Comparison of ENCODE assay signal across 10 mouse cellular contexts in the genomic region with DNA sequence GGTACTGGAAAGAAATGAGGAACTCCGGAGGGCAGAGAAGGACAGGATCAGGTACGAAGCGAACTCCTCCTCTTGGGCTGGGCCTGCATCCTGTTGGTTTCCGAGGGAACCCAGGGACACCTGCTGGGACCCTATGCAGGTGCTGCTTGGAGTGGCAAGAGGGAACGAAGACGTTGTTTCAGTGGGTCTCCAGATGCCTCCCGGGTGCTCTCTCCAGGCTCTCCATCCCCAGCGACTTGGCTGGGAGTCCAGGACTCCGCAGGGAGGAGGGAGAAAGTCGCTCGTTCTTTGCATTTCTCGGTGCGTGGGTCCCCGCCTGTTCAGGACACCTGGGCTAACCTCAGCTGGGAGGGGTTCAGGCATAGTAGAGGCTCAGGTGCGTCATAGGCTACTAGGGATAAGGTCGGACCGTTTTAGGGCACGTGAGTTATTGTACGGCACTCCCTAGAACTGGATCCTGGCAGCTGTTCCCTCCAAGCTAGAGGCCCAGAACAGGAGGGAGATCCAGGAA. TPM values are rescaled to one million over a fixed set of nuclear protein-coding genes. Genes with fewer than 3 reads are reported as not detected.
DNase-seq lines count a peak whose midpoint lies in the region; ATAC-seq lines count a peak whose summit lies in the region.
"Had no signal": no experiment of that assay in that cellular context is flagged by ENCODE, and none has a peak within 500 bp of the region (broad histone marks: within the 10 kb centered on the region; RNA-seq: fewer than 3 reads in every experiment).

No protein-coding gene starts in this region.

- peak overlapping the region; percentile 90 for H3K4me2 ChIP-seq in heart, embryonic 11.5 days
- peak overlapping the region; percentile 70 for H3K4me2 ChIP-seq in embryonic facial prominence, embryonic 15.5 days (replicated peaks)
- peak overlapping the region; percentile 71 for H3K4me2 ChIP-seq in stomach, embryonic 16.5 days (ENCODE audit: low read depth, low read length)

- H3K36me3 ChIP-seq in heart, embryonic 11.5 days (ENCODE audit: control insufficient read depth, insufficient read depth, low read length), result no peaks in the 10 kb centered on the region
- no peaks in the 10 kb centered on the region for H3K36me3 ChIP-seq in embryonic facial prominence, embryonic 15.5 days
- no peaks in the 10 kb centered on the region for H3K36me3 ChIP-seq in stomach, embryonic 16.5 days (ENCODE audit: control insufficient read depth, insufficient read depth, low read length)

- H3K4me3 ChIP-seq in heart, embryonic 11.5 days (ENCODE audit: low read depth, low read length), result peak overlapping the region; percentile 46
- H3K4me3 ChIP-seq in embryonic facial prominence, embryonic 15.5 days (replicated peaks), result peak overlapping the region; percentile 38
- H3K4me3 ChIP-seq in stomach, embryonic 16.5 days (replicated peaks; ENCODE audit: low read length), result peak overlapping the region; percentile 49

- DNase-seq in heart, postnatal 14 days, result no peak
- DNase-seq in Muller cell, postnatal 12 days (ENCODE audit: inconsistent ontology term), result peak; percentile 13
- DNase-seq in kidney, adult 9 months, result peak; percentile 32
- peak; percentile 23 for DNase-seq in lung, postnatal 10 days
- no peak for DNase-seq in adrenal gland, postnatal 25 days

- no peak overlapping the region for H3K27ac ChIP-seq in heart, embryonic 11.5 days (ENCODE audit: low read depth, low read length)
- peak overlapping the region; percentile 52 for H3K27ac ChIP-seq in embryonic facial prominence, embryonic 15.5 days (replicated peaks)
- peak overlapping the region; percentile 92 for H3K27ac ChIP-seq in stomach, embryonic 16.5 days (ENCODE audit: low read length)
- H3K27ac ChIP-seq: macrophage had no signal

- H3K9me3 ChIP-seq in heart, embryonic 11.5 days (replicated peaks; ENCODE audit: control insufficient read depth, low read length), result no peaks in the 10 kb centered on the region
- no peaks in the 10 kb centered on the region for H3K9me3 ChIP-seq in embryonic facial prominence, embryonic 15.5 days (replicated peaks)
- H3K9me3 ChIP-seq in stomach, embryonic 16.5 days (replicated peaks; ENCODE audit: control insufficient read depth, low read length), result no peaks in the 10 kb centered on the region

- ATAC-seq in heart, embryonic 11.5 days (replicated peaks; ENCODE audit: insufficient number of reproducible peaks, low FRiP score, low TSS enrichment), result no peak
- peak; percentile 56; the same call in 1 of the 2 replicates for ATAC-seq in embryonic facial prominence, embryonic 15.5 days (ENCODE audit: insufficient number of reproducible peaks, low FRiP score, low TSS enrichment, low read depth)
- ATAC-seq in stomach, embryonic 16.5 days (ENCODE audit: insufficient read depth, low FRiP score), result peak; percentile 81; the same call in 1 of the 2 replicates

- 3% methylated on average over 19 of the region's 19 CpGs for WGBS in heart, embryonic 11.5 days (ENCODE audit: insufficient replicate concordance)
- 2% methylated on average over 19 of the region's 19 CpGs for WGBS in embryonic facial prominence, embryonic 15.5 days
- WGBS in stomach, embryonic 16.5 days, result 3% methylated on average over 19 of the region's 19 CpGs

- H3K9ac ChIP-seq in heart, embryonic 11.5 days (ENCODE audit: low read depth, low read length), result no peak overlapping the region
- 0 out of 2 replicates have a peak overlapping the region, but pooled peaks have one; percentile 2 for H3K9ac ChIP-seq in embryonic facial prominence, embryonic 15.5 days
- peak overlapping the region; percentile 68 for H3K9ac ChIP-seq in stomach, embryonic 16.5 days (ENCODE audit: low read length)

- intact Hi-C loops in heart, postnatal 14 days (cut with DNase I), result no loop called here

- H3K4me1 ChIP-seq in heart, embryonic 11.5 days (ENCODE audit: control insufficient read depth, insufficient read depth, low read length), result no peaks in the 10 kb centered on the region
- H3K4me1 ChIP-seq in embryonic facial prominence, embryonic 15.5 days, result peaks cover 7% of the 10 kb centered on the region; the same call in 1 of the 2 replicates
- H3K4me1 ChIP-seq in stomach, embryonic 16.5 days (ENCODE audit: control insufficient read depth, insufficient read depth, low read length), result 0 out of 2 replicates have a peak, but pooled peaks cover 3% of the 10 kb centered on the region

- peaks cover 14% of the 10 kb centered on the region for H3K27me3 ChIP-seq in heart, embryonic 11.5 days (ENCODE audit: control insufficient read depth, insufficient read depth, low read length)
- peaks cover 3% of the 10 kb centered on the region; the same call in 1 of the 2 replicates for H3K27me3 ChIP-seq in embryonic facial prominence, embryonic 15.5 days
- no peaks in the 10 kb centered on the region for H3K27me3 ChIP-seq in stomach, embryonic 16.5 days (ENCODE audit: control insufficient read depth, insufficient read depth, low read length)

RNA-seq across cellular contexts. Expression of gene Exph5, which starts 0.4 kb away (rescaled TPM):
- polyA plus RNA-seq in heart, embryonic 11.5 days (2014; fragmentation: Nextera tagmentation; extraction: Ambion mirVana), result 0.31 and 0.46 TPM in 2 replicates
- under 1 TPM; 0.22 to 0.34 TPM for total RNA-seq in heart, postnatal 14 days (2021)
- 2.3 and 2.4 TPM in 2 replicates for polyA plus RNA-seq in embryonic facial prominence, embryonic 15.5 days (2015; fragmentation: Nextera tagmentation; extraction: Ambion mirVana)
- 9.1 and 9.9 TPM in 2 replicates for polyA plus RNA-seq in stomach, embryonic 16.5 days (2015; fragmentation: Nextera tagmentation; extraction: Ambion mirVana)
- total RNA-seq in adrenal gland, postnatal 25 days (2021), result 0.09 and 0.14 TPM in 2 replicates
- total RNA-seq: MEL had no signal
- polyA plus RNA-seq: macrophage had no signal

RNA-seq across cellular contexts. Expression of gene Ddx10, which starts 54.0 kb away (rescaled TPM):
- 19.5 and 22.1 TPM in 2 replicates for polyA plus RNA-seq in heart, embryonic 11.5 days (2014; fragmentation: Nextera tagmentation; extraction: Ambion mirVana)
- 1 to 10 TPM; 9.6 to 9.7 TPM for total RNA-seq in heart, postnatal 14 days (2021)
- 23.4 and 26.0 TPM in 2 replicates for polyA plus RNA-seq in embryonic facial prominence, embryonic 15.5 days (2015; fragmentation: Nextera tagmentation; extraction: Ambion mirVana)
- polyA plus RNA-seq in stomach, embryonic 16.5 days (2015; fragmentation: Nextera tagmentation; extraction: Ambion mirVana), result 24.1 and 25.2 TPM in 2 replicates
- 19.6 and 20.5 TPM in 2 replicates for total RNA-seq in adrenal gland, postnatal 25 days (2021)

Comparison
In these comparisons a context has a peak if more than half of its experiments do, and no peak if none do; other contexts are left out.
1. DNase-seq: peak in Muller cell, postnatal 12 days (single experiment), kidney, adult 9 months (single experiment) and lung, postnatal 10 days (single experiment); none in heart, postnatal 14 days (0 of 2) and adrenal gland, postnatal 25 days (single experiment).
2. Peak in every context shown above with its lines, with median percentiles within 50 percentile points of each other: H3K4me2 ChIP-seq and H3K4me3 ChIP-seq.